Mouse (Mus musculus) frontal cortex, postnatal 10 days (tissue): ENCODE measurements at regions not wholly inside any gene's neighbourhood (a gene's known extent, or its start where the extent isn't known, plus 50 kb on each side); places are given as distances from the start of the nearest gene placed in this dataset.
A peak's percentile ranks its signal among the peaks of the same experiment; 100 is the strongest.

Experiments
- DNase-seq, 2 experiments: peaks; one replicate each; pipeline ENCODE4 v3.0.0; 2022; ENCODE audit warnings: low spot score in 2 of 2, mixed read lengths in 1 of 2

GRCm38 (mm10) chr5:64609378-64610087 is 193.7 kb upstream of the Klf3 start:
- no peak for DNase-seq

DNA sequence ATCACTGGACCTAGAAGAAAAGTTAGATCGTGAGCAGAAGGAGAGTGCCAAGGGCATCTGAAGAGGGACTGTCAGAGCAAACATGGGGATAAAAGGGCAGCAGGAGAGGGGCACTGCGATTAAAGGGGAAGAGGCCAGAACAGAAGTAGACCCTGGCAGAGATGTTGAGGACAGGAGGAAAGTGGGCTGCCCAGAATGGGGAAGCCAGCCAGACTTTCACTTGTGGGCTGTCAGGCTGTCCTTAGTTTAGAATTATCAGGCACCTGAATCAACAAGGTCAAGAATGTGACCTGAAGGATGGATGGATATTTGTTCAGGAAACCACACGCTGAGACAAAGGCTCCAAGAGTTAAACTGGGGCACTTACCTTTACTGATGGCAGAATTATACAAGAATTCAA is 193.0 kb upstream of the Klf3 start:
- no peak for DNase-seq

GRCm38 (mm10) chr5:64610562-64611405 is 192.4 kb upstream of the Klf3 start:
- DNase-seq = peak in 1 of 2 experiments; percentile 41

- DNase-seq = no peak
Measured at GRCm38 (mm10) chr5:64612017-64612416, 191.2 kb upstream of the Klf3 start.

DNA sequence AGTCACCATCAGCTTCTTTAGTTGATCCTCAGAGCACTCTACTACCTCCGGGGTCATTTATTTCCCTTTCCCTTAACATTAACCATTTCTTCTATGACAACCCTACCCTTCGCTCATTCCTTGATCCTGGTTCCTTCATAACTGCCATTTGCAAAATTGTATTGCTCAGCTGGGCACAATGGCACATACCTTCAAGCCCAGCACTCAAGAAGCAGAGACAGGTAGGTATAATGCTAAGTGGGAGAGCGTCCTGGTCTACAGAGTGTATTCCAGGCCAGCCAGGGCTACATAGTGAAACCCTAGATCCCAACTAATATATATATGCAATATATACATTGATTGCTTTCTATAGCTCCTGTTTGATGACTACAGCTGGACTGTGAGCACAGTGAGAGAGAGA is 189.5 kb upstream of the Klf3 start:
- DNase-seq = no peak

GRCm38 (mm10) chr5:64618126-64618525 is 185.1 kb upstream of the Klf3 start:
- DNase-seq = no peak

DNA sequence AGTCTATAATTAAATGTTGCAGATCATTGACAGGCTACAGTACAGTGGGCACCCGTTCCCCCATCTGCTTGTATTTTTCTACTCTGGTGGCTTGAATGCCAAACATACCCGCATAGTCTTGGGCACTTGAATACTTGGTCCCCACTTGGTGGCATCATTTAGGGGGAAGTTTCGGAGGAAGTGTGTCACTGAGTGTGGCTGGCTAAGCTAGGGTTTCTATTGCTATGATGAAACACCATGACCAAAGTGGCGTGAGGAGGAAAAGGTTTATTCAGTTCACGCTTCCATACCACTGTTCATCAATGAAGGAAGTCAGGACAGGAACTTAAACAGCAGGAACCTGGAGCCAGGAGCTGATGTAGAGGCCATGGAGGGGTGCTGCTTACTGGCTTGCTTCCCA is 183.4 kb upstream of the Klf3 start:
- DNase-seq = no peak

DNA sequence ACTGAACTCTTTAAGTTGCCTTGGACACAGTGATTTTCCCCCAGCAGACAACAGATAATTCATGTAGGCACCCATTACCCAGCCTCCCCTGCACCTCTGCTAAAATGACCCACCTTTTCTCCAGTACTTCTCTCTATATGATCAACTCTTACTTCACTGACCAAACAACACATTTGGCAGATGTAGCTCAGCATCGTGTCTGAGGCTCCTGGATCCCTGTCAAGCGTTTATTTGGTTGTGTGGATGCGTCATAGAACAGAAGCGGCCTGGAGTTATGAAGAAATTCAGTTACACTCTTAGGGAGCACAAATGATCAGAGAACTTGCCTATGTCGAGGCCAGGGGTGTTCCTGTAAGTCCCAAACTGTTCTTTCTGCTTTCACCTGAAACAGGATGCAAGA is 182.5 kb upstream of the Klf3 start:
- no peak for DNase-seq

- DNase-seq = no peak
Measured at GRCm38 (mm10) chr5:64621386-64621785, 181.8 kb upstream of the Klf3 start.

GRCm38 (mm10) chr5:64623653-64624052 is 179.5 kb upstream of the Klf3 start:
- DNase-seq = no peak

DNA sequence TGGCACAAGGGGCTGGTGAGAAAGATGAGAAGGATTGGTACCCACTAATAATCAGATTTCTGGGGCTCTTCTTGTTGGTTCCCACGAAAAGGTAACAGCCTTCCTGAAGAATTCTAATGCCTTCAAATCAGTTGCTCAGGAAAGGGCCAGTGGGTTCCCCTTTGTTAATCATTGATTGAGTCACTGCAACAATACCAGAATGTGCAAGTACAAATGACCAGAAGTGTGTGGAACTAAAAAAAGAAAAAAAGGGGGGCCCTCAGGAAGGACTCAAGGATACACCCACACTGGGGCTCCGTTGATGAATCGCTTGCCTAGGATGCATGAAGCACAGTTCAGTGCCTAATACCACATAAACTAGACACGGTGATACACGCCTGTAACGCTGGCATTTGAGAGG is 179.0 kb upstream of the Klf3 start:
- DNase-seq = no peak

GRCm38 (mm10) chr5:64625421-64625820 is 177.8 kb upstream of the Klf3 start:
- DNase-seq = no peak

GRCm38 (mm10) chr5:64625841-64626298 is 177.3 kb upstream of the Klf3 start:
- no peak for DNase-seq

DNA sequence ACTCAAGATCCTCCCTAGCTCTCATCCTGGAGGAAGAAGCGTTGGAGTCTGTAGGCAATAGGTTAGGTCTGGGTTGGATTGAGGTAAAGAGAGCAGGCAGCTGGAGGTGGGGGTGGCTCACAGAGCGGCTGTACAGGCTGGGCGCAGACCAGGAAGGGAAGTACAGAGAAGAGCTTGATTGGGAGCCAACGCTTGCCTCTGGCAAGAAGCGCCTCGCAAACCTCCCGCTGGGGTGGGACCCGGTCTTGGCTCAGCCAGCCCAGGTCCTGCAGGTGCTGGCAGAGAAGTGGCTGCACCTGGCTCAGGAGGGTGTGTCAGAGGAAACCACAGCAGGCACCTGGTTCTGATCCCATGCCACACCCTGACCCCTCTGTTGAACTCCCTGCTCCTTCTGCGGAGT is 176.8 kb upstream of the Klf3 start:
- peak in 1 of 2 experiments; percentile 27 for DNase-seq

DNA sequence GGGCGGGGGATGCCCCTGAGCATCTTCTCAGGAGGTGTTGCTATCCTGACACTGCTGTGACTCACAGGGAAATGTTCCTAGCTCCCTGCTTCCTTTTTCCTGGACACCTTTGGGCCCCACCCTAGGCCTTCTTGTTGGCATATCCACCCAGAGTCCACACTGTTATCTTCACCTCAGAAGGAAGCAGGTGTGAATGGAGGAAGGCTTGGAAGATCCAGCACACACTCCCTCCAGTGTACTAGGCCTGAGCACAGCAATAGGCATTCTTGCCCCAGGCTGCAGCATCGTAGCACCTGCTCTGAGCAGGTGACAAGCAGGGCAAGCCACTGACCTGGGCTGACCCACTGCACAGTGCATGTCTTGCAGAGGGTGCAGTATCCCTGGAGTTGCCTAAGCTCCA is 172.6 kb upstream of the Klf3 start:
- no peak for DNase-seq

DNA sequence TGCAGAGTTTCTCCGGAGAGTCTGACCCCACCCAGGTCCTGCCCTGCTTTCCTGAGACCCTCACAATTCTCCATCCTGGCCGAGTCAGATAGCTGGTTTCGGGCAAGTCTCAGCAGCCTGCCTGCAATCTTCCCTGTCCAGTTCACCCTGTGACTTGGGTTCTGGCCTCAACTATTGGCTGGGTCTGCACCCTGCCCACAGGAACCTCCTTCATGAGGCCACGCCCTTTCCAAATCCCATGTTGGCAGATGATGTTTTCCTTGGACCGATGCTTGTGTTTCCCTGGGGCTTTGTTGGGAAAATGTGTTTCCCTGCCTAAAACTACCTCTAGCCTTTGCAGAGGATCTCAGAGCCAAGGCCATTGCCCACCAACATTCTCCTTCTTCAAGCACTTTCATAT is 171.0 kb upstream of the Klf3 start:
- no peak for DNase-seq

DNA sequence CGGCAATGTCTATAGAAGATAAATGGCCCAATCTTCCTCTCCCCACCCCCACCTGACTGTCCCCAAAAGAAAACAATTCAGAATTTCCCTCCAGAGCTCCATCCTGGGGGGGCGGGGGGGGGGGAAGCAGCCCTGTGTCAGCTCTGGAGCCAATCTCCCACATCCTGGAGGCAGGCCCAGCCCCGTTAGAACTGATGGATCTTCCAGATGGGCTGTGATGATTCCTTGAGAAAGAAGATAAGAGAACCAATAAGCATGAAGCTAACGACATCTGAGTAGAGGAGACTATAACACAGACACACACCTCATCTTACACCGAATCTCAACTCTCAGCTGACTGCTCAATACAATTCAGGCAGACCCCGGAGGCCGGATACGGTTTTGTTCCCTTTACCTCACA is 169.2 kb upstream of the Klf3 start:
- DNase-seq = no peak

GRCm38 (mm10) chr5:64634721-64635120 is 168.5 kb upstream of the Klf3 start:
- DNase-seq = no peak

- DNase-seq = no peak
Measured at GRCm38 (mm10) chr5:64636301-64636700, 166.9 kb upstream of the Klf3 start.

DNA sequence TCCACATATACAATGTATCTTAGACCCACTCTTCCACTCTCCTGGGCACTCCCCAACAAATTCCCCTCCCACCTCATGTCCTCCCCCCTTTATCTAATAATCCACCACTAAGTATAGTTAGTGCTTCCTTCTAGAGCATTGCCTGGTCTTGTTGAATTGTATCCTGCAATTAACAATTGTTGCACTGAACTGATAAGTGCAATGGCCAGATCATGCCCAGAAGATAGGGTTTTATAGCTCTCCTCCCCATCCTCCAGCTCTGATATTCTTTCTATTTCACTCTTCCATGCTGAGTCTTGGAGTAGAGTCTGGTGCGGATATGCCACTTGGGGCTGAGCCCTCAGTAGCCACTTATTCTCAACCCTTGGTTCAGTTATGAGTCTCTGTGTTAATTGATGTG is 159.6 kb upstream of the Klf3 start:
- no peak for DNase-seq

- DNase-seq = peak; percentile 34 to 35
Measured at GRCm38 (mm10) chr5:64647417-64648125, 155.6 kb upstream of the Klf3 start.

- DNase-seq = peak in 1 of 2 experiments; percentile 13
Measured at GRCm38 (mm10) chr5:64648492-64648891, 154.7 kb upstream of the Klf3 start.
